Mouse (Mus musculus): ENCODE measurements around the gene Padi4.

GRCm38 (mm10) chr4:140723801-140724200, 50.2 kb downstream of the Padi4 start:
- TF ChIP-seq POLR2A (IDR thresholded peaks at IDR 0.05; ENCODE audit: low read depth, low read length) (no peak), CTCF (IDR thresholded peaks at IDR 0.05; ENCODE audit: extremely low read depth, insufficient read length, insufficient replicate concordance, low read depth, low read length) (peak; percentile 56; the same call in 1 of the 2 replicates)
